Mouse (Mus musculus) MEL (cell line): ENCODE measurements around the gene Ankle2. TPM values are rescaled to one million over a fixed set of nuclear protein-coding genes. Genes with fewer than 3 reads are reported as not detected.

Source experiments
- DNase-seq: peaks from one replicate; pipeline ENCODE4 v3.0.0; 2011; ENCODE audit warnings: low read depth, low spot score
- H3K27ac ChIP-seq: 2 replicates; pipeline ENCODE4 v1.5.1; 2012; ENCODE audit warnings: low read depth, mild to moderate bottlenecking, control low read depth, low read length, moderate library complexity; ENCODE audit not compliant: control insufficient read depth
- H3K27me3 ChIP-seq, 2 experiments: fragments of 150-350 bp in 1 of 2; sonication (generic) in 1 of 2; 2 replicates each; pipeline ENCODE4 v1.6.1; 2012; ENCODE audit warnings: low read length in 2 of 2, mild to moderate bottlenecking in 2 of 2, improper control_type of control experiment in 1 of 2, moderate library complexity in 1 of 2; ENCODE audit not compliant: insufficient read depth in 2 of 2, control insufficient read depth in 1 of 2
- H3K36me3 ChIP-seq, 2 experiments: 2 replicates each; pipeline ENCODE4 v1.6.1; 2012 to 2014; ENCODE audit warnings: low read length in 2 of 2, improper control_type of control experiment in 1 of 2, inconsistent platforms in 1 of 2, mild to moderate bottlenecking in 1 of 2; ENCODE audit not compliant: insufficient read depth in 2 of 2, control insufficient read depth in 1 of 2
- H3K4me1 ChIP-seq, 2 experiments: fragments of 150-350 bp in 1 of 2; sonication (generic) in 1 of 2; 2 replicates each; pipeline ENCODE4 v1.6.1; 2012; ENCODE audit warnings: low read length in 2 of 2, improper control_type of control experiment in 1 of 2, mild to moderate bottlenecking in 1 of 2; ENCODE audit not compliant: insufficient read depth in 2 of 2, control insufficient read depth in 1 of 2
- H3K4me3 ChIP-seq, 2 experiments: fragments of 150-350 bp in 1 of 2; sonication (generic) in 1 of 2; 2 replicates each; pipeline ENCODE4 v1.5.1; 2012; ENCODE audit warnings: low read depth in 2 of 2, low read length in 2 of 2, mild to moderate bottlenecking in 2 of 2, moderate library complexity in 2 of 2, control low read depth in 1 of 2, improper control_type of control experiment in 1 of 2; ENCODE audit not compliant: control insufficient read depth in 1 of 2, insufficient read depth in 1 of 2
- H3K79me2 ChIP-seq: 2 replicates; pipeline ENCODE4 v1.6.1; 2012; ENCODE audit warnings: mild to moderate bottlenecking, low read length, moderate library complexity; ENCODE audit not compliant: control insufficient read depth, poor library complexity, insufficient read depth
- H3K9ac ChIP-seq: 2 replicates; pipeline ENCODE4 v1.6.1; 2012; ENCODE audit warnings: low read depth, mild to moderate bottlenecking, control low read depth, low read length, moderate library complexity; ENCODE audit not compliant: control insufficient read depth, poor library complexity, severe bottlenecking
- H3K9me3 ChIP-seq: fragments of 150-350 bp; sonication (generic); replicated peaks from 2 replicates; pipeline ENCODE4 v1.6.1; 2012; ENCODE audit warnings: mild to moderate bottlenecking, low read length, improper control_type of control experiment, moderate library complexity; ENCODE audit not compliant: insufficient read depth
- E2F4 ChIP-seq: IDR thresholded peaks from 2 replicates; pipeline ENCODE4 v1.6.1; 2011; ENCODE audit warnings: low read depth, low read length, improper control_type of control experiment, borderline replicate concordance
- ELF1 ChIP-seq: IDR thresholded peaks from 2 replicates; pipeline ENCODE4 v1.6.1; 2014; ENCODE audit warnings: low read depth, mild to moderate bottlenecking, inconsistent platforms, low read length, improper control_type of control experiment, moderate library complexity
- EP300 ChIP-seq, 2 experiments: IDR thresholded peaks; 2 replicates each; pipeline ENCODE4 v1.6.1; 2011; ENCODE audit warnings: improper control_type of control experiment in 2 of 2, low read length in 2 of 2, low read depth in 1 of 2, mild to moderate bottlenecking in 1 of 2
- ETS1 ChIP-seq: IDR thresholded peaks from 2 replicates; pipeline ENCODE4 v1.6.1; 2012; ENCODE audit warnings: low read depth, mild to moderate bottlenecking, inconsistent platforms, low read length, improper control_type of control experiment, moderate library complexity
- MAFK ChIP-seq: IDR thresholded peaks from 2 replicates; pipeline ENCODE4 v1.6.1; 2011; ENCODE audit warnings: low read depth, mild to moderate bottlenecking, low read length, improper control_type of control experiment, borderline replicate concordance
- MAZ ChIP-seq: IDR thresholded peaks from 2 replicates; pipeline ENCODE4 v1.6.1; 2012; ENCODE audit warnings: low read depth, mild to moderate bottlenecking, inconsistent platforms, low read length, improper control_type of control experiment
- MEF2A ChIP-seq: IDR thresholded peaks from 2 replicates; pipeline ENCODE4 v1.6.1; 2014; ENCODE audit warnings: low read depth, mild to moderate bottlenecking, inconsistent platforms, low read length, improper control_type of control experiment; ENCODE audit not compliant: poor library complexity, insufficient replicate concordance, severe bottlenecking; ENCODE audit errors: extremely low read depth
- MXI1 ChIP-seq: IDR thresholded peaks from 2 replicates; pipeline ENCODE4 v1.6.1; 2011; ENCODE audit warnings: mild to moderate bottlenecking, low read depth, low read length, improper control_type of control experiment
- MYB ChIP-seq: IDR thresholded peaks from 2 replicates; pipeline ENCODE4 v1.6.1; 2011; ENCODE audit warnings: mild to moderate bottlenecking, low read depth, low read length, improper control_type of control experiment
- MYC ChIP-seq: IDR thresholded peaks from 2 replicates; pipeline ENCODE4 v1.6.1; 2011; ENCODE audit warnings: low read depth, mild to moderate bottlenecking, low read length, improper control_type of control experiment, moderate library complexity
- NELFE ChIP-seq: IDR thresholded peaks from 2 replicates; pipeline ENCODE4 v1.6.1; 2011; ENCODE audit warnings: low read depth, low read length, improper control_type of control experiment
- NRF1 ChIP-seq: IDR thresholded peaks from 2 replicates; pipeline ENCODE4 v1.6.1; 2014; ENCODE audit warnings: low read depth, mild to moderate bottlenecking, inconsistent platforms, low read length, improper control_type of control experiment, moderate library complexity; ENCODE audit not compliant: poor library complexity, insufficient read depth, severe bottlenecking
- POLR2A ChIP-seq, 2 experiments: IDR thresholded peaks; 2 replicates each; pipeline ENCODE4 v1.6.1; 2011 to 2012; ENCODE audit warnings: low read length in 2 of 2, mild to moderate bottlenecking in 2 of 2, control low read depth in 1 of 2, improper control_type of control experiment in 1 of 2, low read depth in 1 of 2, moderate library complexity in 1 of 2; ENCODE audit not compliant: control insufficient read depth in 1 of 2, insufficient read depth in 1 of 2, poor library complexity in 1 of 2
- POLR2AphosphoS5 ChIP-seq: IDR thresholded peaks from 2 replicates; pipeline ENCODE4 v1.6.1; 2012; ENCODE audit warnings: low read depth, borderline replicate concordance, mild to moderate bottlenecking, inconsistent platforms, low read length, moderate library complexity, mixed read lengths
- SIN3A ChIP-seq: IDR thresholded peaks from 2 replicates; pipeline ENCODE4 v1.6.1; 2012; ENCODE audit warnings: low read length, improper control_type of control experiment, inconsistent platforms
- SMC3 ChIP-seq: IDR thresholded peaks from 2 replicates; pipeline ENCODE4 v1.6.1; 2011; ENCODE audit warnings: low read depth, low read length, improper control_type of control experiment
- TCF12 ChIP-seq: IDR thresholded peaks from 2 replicates; pipeline ENCODE4 v1.6.1; 2014; ENCODE audit warnings: low read depth, mild to moderate bottlenecking, inconsistent platforms, low read length, improper control_type of control experiment, moderate library complexity
- ZC3H11A ChIP-seq: IDR thresholded peaks from 2 replicates; pipeline ENCODE4 v1.6.1; 2012; ENCODE audit warnings: low read depth, mild to moderate bottlenecking, inconsistent platforms, low read length, improper control_type of control experiment
- polyA plus RNA-seq, 2 experiments: library from polyadenylated mRNA; stranded (reverse) in 1 of 2; unstranded in 1 of 2; fragments of >175 nt in 1 of 2; fragments of >200 nt in 1 of 2; gene quantifications; 2 replicates each; pipeline versions ENCODE4 v1.2.1 to v1.2.4; 2012; ENCODE audit warnings: low replicate concordance in 2 of 2, low read depth in 1 of 2; ENCODE audit not compliant: insufficient read length in 2 of 2, insufficient read depth in 1 of 2, missing spikeins in 1 of 2
- total RNA-seq: library from RNA; depleted of rRNA; stranded (reverse); fragments of 300-350 nt; gene quantifications from 2 replicates; pipeline ENCODE4 v1.2.3, GENCODE M21; 2012

Gene Ankle2
- total and polyA plus RNA-seq, 3 experiments: 29.5 to 270 (median 37.9) TPM

- Histone ChIP-seq H3K27me3 (no peaks in the 10 kb centered on the region), H3K4me3 (no peak overlapping the region), H3K36me3 (peaks cover 4 to 6% of the 10 kb centered on the region in 2 experiments; a peak in 3 of 4 replicates), H3K9ac (no peak overlapping the region), H3K4me1 (peaks cover 0 to under 1% of the 10 kb centered on the region in 2 experiments; a peak in 1 of 4 replicates), H3K27ac (no peak overlapping the region), H3K9me3 (no peaks in the 10 kb centered on the region), H3K79me2 (peaks cover under 1% of the 10 kb centered on the region)
- no peak for DNase-seq
- TF ChIP-seq MAFK: no peak
Measured at GRCm38 (mm10) chr5:110225056-110225455, 5.7 kb upstream of the Ankle2 start.

GRCm38 (mm10) chr5:110227336-110227883, 3.4 kb upstream of the Ankle2 start:
- Histone ChIP-seq H3K79me2 (peaks cover 21% of the 10 kb centered on the region), H3K27ac (no peak overlapping the region), H3K9ac (no peak overlapping the region), H3K4me3 (no peak overlapping the region), H3K4me1 (peaks cover 2 to 10% of the 10 kb centered on the region in 2 experiments; a peak in 3 of 4 replicates), H3K9me3 (no peaks in the 10 kb centered on the region), H3K36me3 (peaks cover 4 to 12% of the 10 kb centered on the region in 2 experiments; a peak in 3 of 4 replicates), H3K27me3 (no peaks in the 10 kb centered on the region)
- TF ChIP-seq NRF1 (no peak), ELF1 (no peak), MXI1 (no peak), POLR2AphosphoS5 (no peak), MYB (no peak), E2F4 (no peak), POLR2A (IDR thresholded peaks at IDR 0.05; ENCODE audit: control insufficient read depth in 1 of 2, insufficient read depth in 1 of 2, low read depth in 1 of 2, low read length in 2 of 2, poor library complexity in 1 of 2) (no peak), TCF12 (no peak), EP300 (IDR thresholded peaks at IDR 0.05; ENCODE audit: low read depth in 1 of 2, low read length in 2 of 2) (no peak), MAZ (no peak), MYC (no peak), ZC3H11A (no peak), MEF2A (no peak), NELFE (no peak), ETS1 (no peak), SMC3 (no peak), SIN3A (no peak)
- no peak for DNase-seq
